Mouse (Mus musculus) heart, adult 2 months (tissue): ENCODE measurements around the gene Tbc1d22a. TPM values are rescaled to one million over a fixed set of nuclear protein-coding genes. Genes with fewer than 3 reads are reported as not detected.

Source experiments
- DNase-seq, 2 experiments: peaks; one replicate each; pipeline ENCODE4 v3.0.0; 2021
- H3K27ac ChIP-seq: fragments of 200-600 bp; 2 replicates; pipeline ENCODE4 v1.8.1; 2022
- H3K27me3 ChIP-seq: fragments of 200-500 bp; 2 replicates; pipeline ENCODE4 v1.6.1; 2012; ENCODE audit warnings: mild to moderate bottlenecking, low read length, inconsistent platforms, mixed read lengths; ENCODE audit not compliant: control insufficient read depth, insufficient read depth
- H3K36me3 ChIP-seq: fragments of 200-500 bp; 2 replicates; pipeline ENCODE4 v1.6.1; 2012; ENCODE audit warnings: low read length, inconsistent platforms; ENCODE audit not compliant: control insufficient read depth, insufficient read depth
- H3K4me1 ChIP-seq: fragments of 200-500 bp; 2 replicates; pipeline ENCODE4 v1.6.1; 2011; ENCODE audit warnings: low read length; ENCODE audit not compliant: control insufficient read depth, insufficient read depth
- H3K4me3 ChIP-seq: fragments of 200-600 bp; 2 replicates; pipeline ENCODE4 v1.8.1; 2022
- H3K79me2 ChIP-seq: fragments of 200-500 bp; replicated peaks from 2 replicates; pipeline ENCODE4 v1.6.1; 2012; ENCODE audit warnings: mild to moderate bottlenecking, inconsistent platforms, low read length, moderate library complexity, mixed read lengths; ENCODE audit not compliant: control insufficient read depth, insufficient read depth
- H3K9ac ChIP-seq: fragments of 200-500 bp; 2 replicates; pipeline ENCODE4 v1.6.1; 2012; ENCODE audit warnings: low read depth, mild to moderate bottlenecking, control low read depth, inconsistent platforms, low read length, mixed read lengths
- CTCF ChIP-seq: fragments of 200-600 bp; IDR thresholded peaks from 2 replicates; pipeline ENCODE4 v1.8.1; 2022; ENCODE audit warnings: antibody characterized with exemption, mild to moderate bottlenecking, moderate library complexity
- EP300 ChIP-seq: fragments of 200-500 bp; IDR thresholded peaks from 2 replicates; pipeline ENCODE4 v1.6.1; 2011; ENCODE audit warnings: low read depth, low read length, control low read depth; ENCODE audit not compliant: insufficient read depth
- POLR2A ChIP-seq: fragments of 200-500 bp; IDR thresholded peaks from 2 replicates; pipeline ENCODE4 v1.6.1; 2011; ENCODE audit warnings: mild to moderate bottlenecking, low read depth, low read length, control low read depth; ENCODE audit not compliant: insufficient read depth
- WGBS: fragments of 180-500 bp; shearing (Covaris S2); methylation state at CpG from one replicate; pipeline ENCODE4 v1.1.7; 2018; 5-methylcytosine and 5-hydroxymethylcytosine counted together
- intact Hi-C: fragments of 180-260 bp; cut with DNase I; formaldehyde crosslinking; loops from one replicate; pipeline ENCODE4 v1.15.1; 2025
- polyA plus RNA-seq: library from polyadenylated mRNA; depleted of rRNA; stranded (reverse); fragments of >200 nt; gene quantifications from 2 replicates; pipeline ENCODE4 v1.2.3, GENCODE M21; 2012
- total RNA-seq, 2 experiments: library from RNA; stranded (reverse); gene quantifications; 2 replicates each; pipeline ENCODE4 v1.2.3; 2021

Gene Tbc1d22a
- total and polyA plus RNA-seq, 3 experiments = 21.8 to 25.6 (median 23.2) TPM

DNA sequence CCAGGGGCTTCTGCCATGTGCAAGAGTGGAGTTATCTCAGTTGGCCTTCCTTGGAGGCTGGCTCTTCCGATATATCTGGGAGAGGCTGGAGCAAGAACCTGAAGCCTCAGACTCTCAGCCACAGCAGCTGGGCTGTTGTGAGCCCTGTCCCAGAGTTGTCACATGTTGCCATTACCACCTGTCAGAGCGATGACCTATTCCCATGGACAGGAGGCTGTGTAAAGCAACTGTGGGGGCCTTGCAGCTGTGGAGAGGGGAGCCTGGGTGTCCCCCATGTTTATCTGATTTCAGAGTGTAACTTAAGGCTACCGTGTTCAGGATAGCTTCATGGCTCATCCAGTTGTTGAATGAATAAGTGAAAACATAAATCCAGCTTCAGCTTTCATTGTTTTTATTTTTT is 50.1 kb downstream of the Tbc1d22a start:
- 80% methylated on average over 3 of the region's 3 CpGs for WGBS
- intact Hi-C loops = no loop called here
- H3K27me3 ChIP-seq = no peaks in the 10 kb centered on the region
- H3K79me2 ChIP-seq = peaks cover 1% of the 10 kb centered on the region; the same call in 1 of the 2 replicates
- H3K4me3 ChIP-seq = no peak overlapping the region
- DNase-seq = no peak
- TF ChIP-seq POLR2A = no peak
- TF ChIP-seq EP300 = no peak
- TF ChIP-seq CTCF = no peak
- no peaks in the 10 kb centered on the region for H3K36me3 ChIP-seq
- no peak overlapping the region for H3K9ac ChIP-seq
- H3K27ac ChIP-seq = no peak overlapping the region
- no peaks in the 10 kb centered on the region for H3K4me1 ChIP-seq

DNA sequence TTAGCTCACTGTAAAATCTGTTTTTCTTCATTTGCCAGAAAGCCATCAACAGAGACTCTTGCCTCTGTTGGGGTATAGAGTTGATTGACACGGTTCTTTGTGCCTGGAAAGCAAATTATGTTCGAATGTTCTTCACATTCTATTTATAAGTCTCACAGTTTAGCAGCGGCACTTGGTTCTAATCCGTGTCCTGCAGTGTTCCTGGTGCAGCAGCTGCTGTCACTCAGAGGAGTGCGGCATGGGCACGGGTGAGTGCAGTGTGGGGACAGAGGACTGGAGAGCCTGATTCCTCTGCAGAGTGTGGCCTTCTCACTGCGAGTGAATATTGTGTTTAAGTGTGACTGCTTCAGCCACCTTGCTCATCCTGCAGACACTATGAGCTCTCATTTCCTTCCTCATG is 50.5 kb downstream of the Tbc1d22a start:
- H3K4me1 ChIP-seq = no peaks in the 10 kb centered on the region
- H3K9ac ChIP-seq = no peak overlapping the region
- WGBS = 53% methylated on average over 7 of the region's 7 CpGs
- no peaks in the 10 kb centered on the region for H3K27me3 ChIP-seq
- peaks cover 1% of the 10 kb centered on the region; the same call in 1 of the 2 replicates for H3K79me2 ChIP-seq
- no peak overlapping the region for H3K4me3 ChIP-seq
- TF ChIP-seq POLR2A = no peak
- TF ChIP-seq EP300 = no peak
- TF ChIP-seq CTCF = no peak
- intact Hi-C loops = no loop called here
- H3K27ac ChIP-seq = no peak overlapping the region
- no peaks in the 10 kb centered on the region for H3K36me3 ChIP-seq
- no peak for DNase-seq

DNA sequence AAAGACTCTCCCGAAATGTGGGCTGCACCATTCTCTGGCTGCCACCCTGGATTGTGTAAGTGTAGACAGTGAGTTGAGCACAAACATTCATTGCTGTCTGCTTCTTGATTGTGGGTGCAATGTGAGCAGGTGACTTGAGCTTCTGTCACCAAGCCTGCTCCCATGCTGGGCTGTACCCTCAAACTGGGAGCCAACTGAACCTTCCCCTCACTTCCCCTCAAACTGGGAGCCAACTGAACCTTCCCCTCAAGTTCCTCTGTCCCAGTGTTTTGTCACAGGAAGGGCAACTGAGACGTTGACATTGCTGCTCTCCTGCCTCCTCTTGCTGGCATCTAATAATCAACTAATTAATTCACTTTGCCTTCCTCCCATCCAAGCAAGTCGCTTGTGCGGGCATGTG is 52.7 kb downstream of the Tbc1d22a start:
- H3K36me3 ChIP-seq = no peaks in the 10 kb centered on the region
- no peak overlapping the region for H3K27ac ChIP-seq
- intact Hi-C loops = no loop called here
- TF ChIP-seq EP300 (no peak), POLR2A (no peak), CTCF (no peak)
- no peak for DNase-seq
- H3K9ac ChIP-seq = no peak overlapping the region
- H3K79me2 ChIP-seq = no peaks in the 10 kb centered on the region; the same call in 1 of the 2 replicates
- no peaks in the 10 kb centered on the region for H3K27me3 ChIP-seq
- no peaks in the 10 kb centered on the region for H3K4me1 ChIP-seq
- 77% methylated on average over 4 of the region's 4 CpGs for WGBS
- no peak overlapping the region for H3K4me3 ChIP-seq

DNA sequence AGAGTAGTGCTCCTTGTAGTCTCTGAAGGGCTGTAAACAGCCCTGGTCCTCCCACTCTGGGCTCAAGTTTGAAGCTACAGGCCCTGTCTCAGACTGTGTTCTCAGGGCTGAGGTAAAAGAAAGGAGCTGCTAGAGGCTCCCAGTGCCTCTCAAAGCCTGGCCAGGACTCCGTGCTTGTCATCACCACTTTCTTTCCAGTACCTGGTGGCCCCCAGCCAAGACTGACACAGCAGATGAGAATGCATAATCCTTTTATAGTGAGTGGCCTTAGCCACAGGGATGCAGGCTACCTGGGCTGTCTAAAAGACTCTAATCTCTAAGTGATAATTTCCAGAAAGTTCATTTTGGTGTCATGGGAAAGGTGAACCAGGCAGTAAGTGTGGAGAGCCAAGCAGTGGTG is 54.3 kb downstream of the Tbc1d22a start:
- WGBS = 63% methylated on average over 1 of the region's 1 CpGs

DNA sequence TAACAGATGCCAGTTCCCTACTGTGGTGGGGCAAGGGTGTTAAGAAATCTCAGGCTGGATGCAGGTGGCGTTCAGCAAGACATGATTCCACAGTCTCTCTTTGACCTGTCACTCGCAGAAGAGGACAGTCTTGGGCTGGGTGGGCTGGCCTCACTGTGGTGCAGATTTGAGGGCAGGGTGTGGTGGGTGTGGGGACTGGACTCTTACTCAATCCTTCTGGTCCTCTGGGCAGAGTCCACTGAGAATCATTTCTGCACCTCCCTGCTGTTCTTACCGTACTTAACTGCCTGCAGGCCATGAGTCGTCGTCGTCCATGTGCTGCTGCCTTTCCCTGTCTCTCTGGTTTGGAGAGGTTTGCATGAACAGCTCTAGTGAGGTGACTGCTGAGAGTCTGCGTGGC is 61.5 kb downstream of the Tbc1d22a start:
- Histone ChIP-seq H3K36me3 (no peaks in the 10 kb centered on the region), H3K4me1 (no peaks in the 10 kb centered on the region), H3K79me2 (peaks cover 2% of the 10 kb centered on the region; the same call in 1 of the 2 replicates), H3K27ac (no peak overlapping the region), H3K9ac (no peak overlapping the region), H3K27me3 (no peaks in the 10 kb centered on the region), H3K4me3 (no peak overlapping the region)
- intact Hi-C loops = no loop called here
- WGBS = 77% methylated on average over 7 of the region's 7 CpGs
- TF ChIP-seq POLR2A = no peak
- no peak for TF ChIP-seq EP300
- no peak for TF ChIP-seq CTCF
- no peak for DNase-seq

More for the DNA sequence above, 54.3 kb downstream of the Tbc1d22a start:
- Histone ChIP-seq H3K36me3 (no peaks in the 10 kb centered on the region), H3K4me1 (no peaks in the 10 kb centered on the region), H3K9ac (no peak overlapping the region), H3K79me2 (no peaks in the 10 kb centered on the region; the same call in 1 of the 2 replicates), H3K27me3 (no peaks in the 10 kb centered on the region), H3K4me3 (no peak overlapping the region), H3K27ac (no peak overlapping the region)
- DNase-seq = peak in 1 of 2 experiments; percentile 12
- intact Hi-C loops = no loop called here
- TF ChIP-seq EP300 (no peak), POLR2A (no peak), CTCF (no peak)

DNA sequence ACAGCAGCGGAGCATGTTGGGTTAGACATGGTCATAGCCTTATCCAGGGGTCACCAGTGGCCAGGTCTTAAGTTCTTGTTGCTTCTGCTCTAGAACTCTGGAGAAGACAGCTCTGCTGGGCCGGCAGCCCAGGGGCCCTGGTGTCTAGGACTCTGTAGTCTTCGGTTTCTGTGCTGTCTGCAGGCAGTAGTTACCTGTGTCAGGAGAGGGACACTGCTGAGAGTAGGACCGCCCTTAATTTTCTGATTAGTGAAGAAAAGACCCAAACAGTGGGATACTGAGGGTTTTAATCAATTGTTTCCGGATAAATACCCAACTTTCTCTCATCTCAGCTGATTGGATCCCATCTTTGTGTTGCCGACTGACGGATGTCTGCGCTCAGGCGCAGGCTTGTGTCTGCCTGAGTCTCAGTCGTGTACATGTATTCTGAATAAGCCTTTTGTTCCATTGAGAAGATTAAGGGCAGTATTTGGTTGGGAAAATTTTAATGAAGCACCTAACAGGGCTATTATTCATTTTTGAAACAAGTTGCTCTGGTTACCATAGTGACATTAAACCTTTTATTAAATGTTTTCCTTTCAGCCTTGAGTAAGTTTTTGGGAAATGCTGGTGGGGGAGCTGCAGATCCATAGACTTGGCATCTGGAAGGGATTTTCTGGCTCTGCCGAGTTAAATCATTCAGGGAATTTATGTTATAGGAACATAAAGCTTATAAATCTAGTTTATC is 62.4 kb downstream of the Tbc1d22a start:
- Histone ChIP-seq H3K27ac (no peak overlapping the region), H3K27me3 (no peaks in the 10 kb centered on the region), H3K4me1 (no peaks in the 10 kb centered on the region), H3K79me2 (peaks cover 2% of the 10 kb centered on the region; the same call in 1 of the 2 replicates), H3K4me3 (no peak overlapping the region), H3K36me3 (no peaks in the 10 kb centered on the region), H3K9ac (no peak overlapping the region)
- no peak for DNase-seq
- TF ChIP-seq CTCF (no peak), EP300 (no peak), POLR2A (no peak)
- intact Hi-C loops = no loop called here
- WGBS = 89% methylated on average over 11 of the region's 11 CpGs
